ENCODE assay signal across 12 mouse cellular contexts in the genomic region with DNA sequence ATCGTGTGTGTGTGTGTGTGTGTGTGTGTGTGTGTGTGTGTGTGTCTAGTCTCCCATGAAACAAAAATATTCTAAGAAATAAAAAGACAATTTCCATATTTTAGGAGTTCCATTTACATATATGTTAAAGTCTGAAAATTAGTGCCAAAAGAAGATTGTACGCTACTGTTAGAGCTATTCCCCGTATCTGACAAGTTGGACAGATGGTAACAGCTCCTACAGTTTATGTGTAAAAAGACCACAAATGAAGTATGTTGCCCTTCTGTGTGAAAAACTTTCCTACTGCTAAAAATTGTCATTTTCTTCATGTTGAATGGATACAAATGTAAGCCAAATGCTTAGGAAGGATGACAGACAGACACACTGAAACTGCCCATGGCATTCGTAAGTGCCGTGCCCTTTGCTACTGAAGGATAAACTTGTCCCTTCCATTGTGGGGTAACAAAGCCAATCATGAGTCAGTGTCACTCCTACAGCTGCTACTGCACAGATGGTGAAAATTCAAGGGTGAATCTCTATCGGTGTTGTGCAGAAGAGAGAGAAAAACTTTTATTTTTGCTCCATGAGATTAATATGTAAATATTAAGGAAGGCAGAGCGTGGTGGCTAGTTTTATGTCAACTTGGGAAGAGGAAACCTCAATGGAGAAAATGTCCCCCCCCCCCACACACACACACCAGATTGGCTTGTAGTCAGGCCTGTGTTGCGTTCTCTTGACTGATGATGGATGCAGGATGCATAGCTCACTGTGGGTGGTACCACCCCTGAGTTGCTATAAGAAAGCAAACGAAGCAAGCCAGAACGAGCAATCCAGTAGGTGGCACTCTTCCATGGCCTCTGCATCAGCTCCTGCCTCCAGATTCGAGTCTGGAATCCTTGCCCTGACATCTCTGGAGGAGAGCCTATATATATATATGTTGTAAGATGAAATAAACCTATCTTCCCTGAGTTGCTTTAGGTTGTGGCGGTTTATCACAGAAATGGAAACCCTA.
DNase-seq lines count a peak whose midpoint lies in the region; ATAC-seq and TF ChIP-seq lines count a peak whose summit lies in the region.
"Had no signal": no experiment of that assay in that cellular context is flagged by ENCODE, and none has a peak within 500 bp of the region (broad histone marks: within the 10 kb centered on the region; RNA-seq: fewer than 3 reads in every experiment).

No protein-coding gene starts in this region.

- 61% methylated on average over 12 of the region's 12 CpGs for WGBS in hindbrain, embryonic 12.5 days
- 56% methylated on average over 12 of the region's 12 CpGs for WGBS in hindbrain, embryonic 14.5 days
- 66% methylated on average over 12 of the region's 12 CpGs for WGBS in midbrain, embryonic 11.5 days
- 73% methylated on average over 12 of the region's 12 CpGs for WGBS in midbrain, embryonic 10.5 days
- WGBS in forebrain, embryonic 16.5 days, result 55% methylated on average over 12 of the region's 12 CpGs

- no peaks in the 10 kb centered on the region for H3K9me3 ChIP-seq in hindbrain, embryonic 12.5 days (replicated peaks)
- no peaks in the 10 kb centered on the region for H3K9me3 ChIP-seq in hindbrain, embryonic 14.5 days (ENCODE audit: control insufficient read depth, low read length)
- H3K9me3 ChIP-seq in midbrain, embryonic 11.5 days (ENCODE audit: control insufficient read depth, low read length), result no peaks in the 10 kb centered on the region
- H3K9me3 ChIP-seq in midbrain, embryonic 10.5 days (replicated peaks), result no peaks in the 10 kb centered on the region
- no peaks in the 10 kb centered on the region for H3K9me3 ChIP-seq in forebrain, embryonic 16.5 days (ENCODE audit: control insufficient read depth, low read length)

- ATAC-seq in hindbrain, embryonic 12.5 days (ENCODE audit: low FRiP score), result peak; percentile 48; the same call in 1 of the 2 replicates
- no peak for ATAC-seq in hindbrain, embryonic 14.5 days (ENCODE audit: low FRiP score)
- no peak for ATAC-seq in midbrain, embryonic 11.5 days (ENCODE audit: low FRiP score)
- ATAC-seq in Patski, result no peak
- peak; percentile 64 for ATAC-seq in forebrain, embryonic 16.5 days

- CTCF ChIA-PET in Patski (lab: Charles Lee), result no interaction called here

- in situ Hi-C loops in Patski (cut with MboI; ENCODE audit: low pct_unique_long_range_greater_than_20kb), result no loop called here

- no peak overlapping the region for H3K9ac ChIP-seq in hindbrain, embryonic 12.5 days
- no peak overlapping the region for H3K9ac ChIP-seq in hindbrain, embryonic 14.5 days
- no peak overlapping the region for H3K9ac ChIP-seq in midbrain, embryonic 11.5 days (ENCODE audit: low read length)
- no peak overlapping the region for H3K9ac ChIP-seq in forebrain, embryonic 16.5 days (replicated peaks; ENCODE audit: low read depth, low read length)

- no peaks in the 10 kb centered on the region for H3K4me1 ChIP-seq in hindbrain, embryonic 12.5 days
- H3K4me1 ChIP-seq in hindbrain, embryonic 14.5 days (replicated peaks; ENCODE audit: control insufficient read depth, insufficient read depth, low read length), result no peaks in the 10 kb centered on the region
- H3K4me1 ChIP-seq in midbrain, embryonic 11.5 days (ENCODE audit: control insufficient read depth, insufficient read depth, low read length), result peaks cover 4% of the 10 kb centered on the region; the same call in 1 of the 2 replicates
- peaks cover 14% of the 10 kb centered on the region for H3K4me1 ChIP-seq in midbrain, embryonic 10.5 days
- peaks cover 11% of the 10 kb centered on the region for H3K4me1 ChIP-seq in forebrain, embryonic 16.5 days (replicated peaks; ENCODE audit: control insufficient read depth, insufficient read depth, low read length)

- no peak overlapping the region for H3K4me2 ChIP-seq in hindbrain, embryonic 12.5 days (replicated peaks)
- H3K4me2 ChIP-seq in hindbrain, embryonic 14.5 days (replicated peaks), result no peak overlapping the region
- H3K4me2 ChIP-seq in midbrain, embryonic 11.5 days, result no peak overlapping the region
- H3K4me2 ChIP-seq in forebrain, embryonic 16.5 days (ENCODE audit: low read length), result no peak overlapping the region

- H3K4me3 ChIP-seq in hindbrain, embryonic 12.5 days, result no peak overlapping the region
- no peak overlapping the region for H3K4me3 ChIP-seq in hindbrain, embryonic 14.5 days (replicated peaks; ENCODE audit: low read length)
- no peak overlapping the region for H3K4me3 ChIP-seq in midbrain, embryonic 11.5 days (ENCODE audit: low read depth, low read length)
- H3K4me3 ChIP-seq in midbrain, embryonic 10.5 days, result no peak overlapping the region
- no peak overlapping the region for H3K4me3 ChIP-seq in forebrain, embryonic 16.5 days (replicated peaks; ENCODE audit: low read length)

- peaks cover 5% of the 10 kb centered on the region; the same call in 1 of the 2 replicates for H3K36me3 ChIP-seq in hindbrain, embryonic 12.5 days
- H3K36me3 ChIP-seq in hindbrain, embryonic 14.5 days (replicated peaks; ENCODE audit: control insufficient read depth, insufficient read depth), result 0 out of 2 replicates have a peak, but pooled peaks cover 3% of the 10 kb centered on the region
- 0 out of 2 replicates have a peak, but pooled peaks cover 2% of the 10 kb centered on the region for H3K36me3 ChIP-seq in midbrain, embryonic 11.5 days (ENCODE audit: control insufficient read depth, insufficient read depth, low read length)
- peaks cover 27% of the 10 kb centered on the region; the same call in 1 of the 2 replicates for H3K36me3 ChIP-seq in midbrain, embryonic 10.5 days
- H3K36me3 ChIP-seq in forebrain, embryonic 16.5 days (ENCODE audit: control insufficient read depth, insufficient read depth), result 0 out of 2 replicates have a peak, but pooled peaks cover 5% of the 10 kb centered on the region

- H3K27ac ChIP-seq in hindbrain, embryonic 12.5 days, result no peak overlapping the region
- no peak overlapping the region for H3K27ac ChIP-seq in hindbrain, embryonic 14.5 days
- no peak overlapping the region for H3K27ac ChIP-seq in midbrain, embryonic 11.5 days (ENCODE audit: low read depth, low read length)
- H3K27ac ChIP-seq in midbrain, embryonic 10.5 days (replicated peaks), result no peak overlapping the region
- H3K27ac ChIP-seq in forebrain, embryonic 16.5 days (ENCODE audit: low read length), result peak overlapping the region; percentile 70

- peak; percentile 29 for TF ChIP-seq CTCF in Patski (IDR thresholded peaks at IDR 0.05)

- POLR2A ChIA-PET in Patski (lab: Charles Lee), result interaction anchor here (0.7 kb wide), 2 partner anchors 125 to 216 kb away, joined by 3 to 6 read pairs; no protein-coding TSS in a partner anchor

- no peak for DNase-seq in hindbrain, embryonic 14.5 days (ENCODE audit: low spot score)
- DNase-seq in midbrain, embryonic 11.5 days (ENCODE audit: low spot score, missing footprints), result peak; percentile 82
- no peak for DNase-seq in midbrain, embryonic 10.5 days (ENCODE audit: low spot score)
- DNase-seq in Patski (ENCODE audit: low read depth, low spot score), result no peak
- DNase-seq in T-cell, adult 2 months (ENCODE audit: low spot score), result no peak
- DNase-seq in cerebellum, adult 8-10 months, result no peak
- DNase-seq: adrenal gland, postnatal 25 days; kidney, adult 18-20 months; spleen, adult 18-20 months; thymus, postnatal 36 days had no signal

- H3K27me3 ChIP-seq in hindbrain, embryonic 12.5 days, result no peaks in the 10 kb centered on the region
- no peaks in the 10 kb centered on the region for H3K27me3 ChIP-seq in hindbrain, embryonic 14.5 days (ENCODE audit: control insufficient read depth, insufficient read depth, low read length)
- H3K27me3 ChIP-seq in midbrain, embryonic 11.5 days (ENCODE audit: control insufficient read depth, insufficient read depth, low read length), result no peaks in the 10 kb centered on the region
- H3K27me3 ChIP-seq in midbrain, embryonic 10.5 days (ENCODE audit: low read depth, poor library complexity, severe bottlenecking), result no peaks in the 10 kb centered on the region
- H3K27me3 ChIP-seq in Patski, result no peaks in the 10 kb centered on the region
- no peaks in the 10 kb centered on the region for H3K27me3 ChIP-seq in forebrain, embryonic 16.5 days (replicated peaks; ENCODE audit: control insufficient read depth, insufficient read depth, low read length)

Comparison
In these comparisons a context has a peak if more than half of its experiments do, and no peak if none do; other contexts are left out.
1. ATAC-seq: peak in hindbrain, embryonic 12.5 days (single experiment) and forebrain, embryonic 16.5 days (single experiment); none in hindbrain, embryonic 14.5 days (single experiment), midbrain, embryonic 11.5 days (single experiment) and Patski (single experiment).